Mouse (Mus musculus) CH12.LX (cell line): Measurements from ENCODE around the gene Racgap1. TPM values are rescaled to one million over a fixed set of nuclear protein-coding genes. Genes with fewer than 3 reads are reported as not detected.

ENCODE experiments used
- polyA plus RNA-seq: library from polyadenylated mRNA; unstranded; fragments of >175 nt; gene quantifications from 2 replicates; pipeline ENCODE4 v1.2.1, GENCODE M21; 2012; ENCODE audit warnings: low read depth; ENCODE audit not compliant: insufficient read length
- total RNA-seq, 2 experiments: library from RNA; depleted of rRNA; stranded (reverse); fragments of 300-350 nt in 1 of 2; fragments of >200 nt in 1 of 2; gene quantifications; 2 replicates each; pipeline ENCODE4 v1.2.3; 2012 to 2014

Gene Racgap1
- total and polyA plus RNA-seq, 3 experiments = 97.9 to 131 (median 130) TPM

Other genes with a start within 250 kb of the Racgap1 start
- gene Nckap5l, start 193.9 kb downstream of the Racgap1 start, total RNA-seq (2012; rRNA removed) = 0.88 and 0.89 TPM in 2 replicates
- 0.45 and 0.75 TPM in 2 replicates for gene Nckap5l, start 193.9 kb downstream of the Racgap1 start, total RNA-seq (2014; rRNA removed)
- 6.6 and 6.8 TPM in 2 replicates for gene Nckap5l, start 193.9 kb downstream of the Racgap1 start, polyA plus RNA-seq
- 13.4 and 14.2 TPM in 2 replicates for gene Bcdin3d, start 176.9 kb downstream of the Racgap1 start, total RNA-seq (2012; rRNA removed)
- gene Bcdin3d, start 176.9 kb downstream of the Racgap1 start, total RNA-seq (2014; rRNA removed) = 13.8 and 15.3 TPM in 2 replicates
- gene Bcdin3d, start 176.9 kb downstream of the Racgap1 start, polyA plus RNA-seq = 13.8 and 16.1 TPM in 2 replicates
- 0.08 and 0.17 TPM in 2 replicates for gene Faim2, start 123.5 kb downstream of the Racgap1 start, total RNA-seq (2012; rRNA removed)
- gene Faim2, start 123.5 kb downstream of the Racgap1 start, total RNA-seq (2014; rRNA removed) = not detected in 2 replicates
- 0.03 TPM in 1 of 2 replicates, not detected in the other for gene Faim2, start 123.5 kb downstream of the Racgap1 start, polyA plus RNA-seq
- not detected in 2 replicates for gene Aqp2, start 72.6 kb downstream of the Racgap1 start, total RNA-seq (2012; rRNA removed)
- gene Aqp2, start 72.6 kb downstream of the Racgap1 start, total RNA-seq (2014; rRNA removed) = not detected in 2 replicates
- gene Aqp2, start 72.6 kb downstream of the Racgap1 start, polyA plus RNA-seq = not detected in 2 replicates
- gene Aqp5, start 60.9 kb downstream of the Racgap1 start, total RNA-seq (2012; rRNA removed) = not detected in 2 replicates
- gene Aqp5, start 60.9 kb downstream of the Racgap1 start, total RNA-seq (2014; rRNA removed) = not detected in 2 replicates
- not detected in 2 replicates for gene Aqp5, start 60.9 kb downstream of the Racgap1 start, polyA plus RNA-seq
- gene Aqp6, start 50.3 kb downstream of the Racgap1 start, total RNA-seq (2012; rRNA removed) = not detected in 2 replicates
- not detected in 2 replicates for gene Aqp6, start 50.3 kb downstream of the Racgap1 start, total RNA-seq (2014; rRNA removed)
- not detected in 2 replicates for gene Aqp6, start 50.3 kb downstream of the Racgap1 start, polyA plus RNA-seq
- 0.46 and 0.47 TPM in 2 replicates for gene Asic1, start 18.7 kb upstream of the Racgap1 start, total RNA-seq (2012; rRNA removed)
- not detected in 2 replicates for gene Asic1, start 18.7 kb upstream of the Racgap1 start, total RNA-seq (2014; rRNA removed)
- 0.80 and 0.94 TPM in 2 replicates for gene Asic1, start 18.7 kb upstream of the Racgap1 start, polyA plus RNA-seq
- gene Smarcd1, start 50.5 kb upstream of the Racgap1 start, total RNA-seq (2012; rRNA removed) = 17.9 and 19.9 TPM in 2 replicates
- 10.5 and 12.5 TPM in 2 replicates for gene Smarcd1, start 50.5 kb upstream of the Racgap1 start, total RNA-seq (2014; rRNA removed)
- 56.5 and 69.9 TPM in 2 replicates for gene Smarcd1, start 50.5 kb upstream of the Racgap1 start, polyA plus RNA-seq
- gene Gm17349, start 53.8 kb upstream of the Racgap1 start, total RNA-seq (2012; rRNA removed) = 2.1 and 2.9 TPM in 2 replicates
- gene Gm17349, start 53.8 kb upstream of the Racgap1 start, total RNA-seq (2014; rRNA removed) = not detected in 2 replicates
- gene Gm17349, start 53.8 kb upstream of the Racgap1 start, polyA plus RNA-seq = not detected in 2 replicates
- gene Gpd1, start 65.9 kb upstream of the Racgap1 start, total RNA-seq (2012; rRNA removed) = 0.17 and 0.25 TPM in 2 replicates
- 0.12 and 0.24 TPM in 2 replicates for gene Gpd1, start 65.9 kb upstream of the Racgap1 start, total RNA-seq (2014; rRNA removed)
- 0.26 and 0.56 TPM in 2 replicates for gene Gpd1, start 65.9 kb upstream of the Racgap1 start, polyA plus RNA-seq
- gene Cox14, start 74.0 kb upstream of the Racgap1 start, total RNA-seq (2012; rRNA removed) = 112 and 140 TPM in 2 replicates
- gene Cox14, start 74.0 kb upstream of the Racgap1 start, total RNA-seq (2014; rRNA removed) = 98.8 and 106 TPM in 2 replicates
- 119 and 140 TPM in 2 replicates for gene Cox14, start 74.0 kb upstream of the Racgap1 start, polyA plus RNA-seq
- 45.0 and 48.9 TPM in 2 replicates for gene Cers5, start 121.2 kb upstream of the Racgap1 start, total RNA-seq (2012; rRNA removed)
- gene Cers5, start 121.2 kb upstream of the Racgap1 start, total RNA-seq (2014; rRNA removed) = 140 and 149 TPM in 2 replicates
- 83.7 and 94.3 TPM in 2 replicates for gene Cers5, start 121.2 kb upstream of the Racgap1 start, polyA plus RNA-seq
- 16.8 and 18.7 TPM in 2 replicates for gene Lima1, start 223.8 kb upstream of the Racgap1 start, total RNA-seq (2012; rRNA removed)
- 10.0 and 10.3 TPM in 2 replicates for gene Lima1, start 223.8 kb upstream of the Racgap1 start, total RNA-seq (2014; rRNA removed)
- gene Lima1, start 223.8 kb upstream of the Racgap1 start, polyA plus RNA-seq = 24.4 and 26.9 TPM in 2 replicates